Mouse (Mus musculus): ENCODE data around the gene Mapk6.

The Mapk6 gene

GRCm38 (mm10) chr9:75409852-75410378 is at the start of gene Mapk6:
TSS of gene Mapk6 (minus strand) at chr9:75410005.
- TF ChIP-seq GATA4 (IDR thresholded peaks at IDR 0.05; ENCODE audit: insufficient replicate concordance, low read length): peak; percentile 88; the same call in 1 of the 2 replicates

GRCm38 (mm10) chr9:75455684-75456083 is 45.9 kb upstream of the Mapk6 start:
- TF ChIP-seq GATA4 (IDR thresholded peaks at IDR 0.05; ENCODE audit: insufficient replicate concordance, low read length): no peak

GRCm38 (mm10) chr9:75453994-75454393 is 44.2 kb upstream of the Mapk6 start:
- no peak for TF ChIP-seq GATA4 (IDR thresholded peaks at IDR 0.05; ENCODE audit: insufficient replicate concordance, low read length)

GRCm38 (mm10) chr9:75448021-75448420 is 38.2 kb upstream of the Mapk6 start:
- TF ChIP-seq GATA4 (IDR thresholded peaks at IDR 0.05; ENCODE audit: insufficient replicate concordance, low read length): no peak

- TF ChIP-seq GATA4 (IDR thresholded peaks at IDR 0.05; ENCODE audit: insufficient replicate concordance, low read length): no peak; the same call in 1 of the 2 replicates
These were observed 35.2 kb upstream of the Mapk6 start for GRCm38 (mm10) chr9:75444981-75445380.

GRCm38 (mm10) chr9:75441691-75442131 is 31.9 kb upstream of the Mapk6 start:
- TF ChIP-seq GATA4 (IDR thresholded peaks at IDR 0.05; ENCODE audit: insufficient replicate concordance, low read length): no peak

GRCm38 (mm10) chr9:75440796-75441666 is 31.2 kb upstream of the Mapk6 start, which contains the start of gene Leo1:
TSS of gene Leo1 (plus strand) at chr9:75441524.
- no peak for TF ChIP-seq GATA4 (IDR thresholded peaks at IDR 0.05; ENCODE audit: insufficient replicate concordance, low read length)

GRCm38 (mm10) chr9:75437653-75438385 is 28.0 kb upstream of the Mapk6 start:
- peak; percentile 93 for TF ChIP-seq GATA4 (IDR thresholded peaks at IDR 0.05; ENCODE audit: insufficient replicate concordance, low read length)

- no peak; the same call in 1 of the 2 replicates for TF ChIP-seq GATA4 (IDR thresholded peaks at IDR 0.05; ENCODE audit: insufficient replicate concordance, low read length)
These were observed 26.1 kb upstream of the Mapk6 start for GRCm38 (mm10) chr9:75435918-75436317.

GRCm38 (mm10) chr9:75435291-75435690 is 25.5 kb upstream of the Mapk6 start:
- TF ChIP-seq GATA4 (IDR thresholded peaks at IDR 0.05; ENCODE audit: insufficient replicate concordance, low read length): no peak

- TF ChIP-seq GATA4 (IDR thresholded peaks at IDR 0.05; ENCODE audit: insufficient replicate concordance, low read length): no peak
These were observed 25.1 kb upstream of the Mapk6 start for GRCm38 (mm10) chr9:75434872-75435271.

GRCm38 (mm10) chr9:75434172-75434793 is 24.5 kb upstream of the Mapk6 start:
- no peak for TF ChIP-seq GATA4 (IDR thresholded peaks at IDR 0.05; ENCODE audit: insufficient replicate concordance, low read length)

GRCm38 (mm10) chr9:75432694-75433093 is 22.9 kb upstream of the Mapk6 start:
- no peak for TF ChIP-seq GATA4 (IDR thresholded peaks at IDR 0.05; ENCODE audit: insufficient replicate concordance, low read length)

- TF ChIP-seq GATA4 (IDR thresholded peaks at IDR 0.05; ENCODE audit: insufficient replicate concordance, low read length): no peak
These were observed 21.2 kb upstream of the Mapk6 start for GRCm38 (mm10) chr9:75430822-75431621.

All from liver, adult (tissue).